Mouse (Mus musculus) gastrocnemius, adult 8-10 months (tissue): Measurements from ENCODE around the gene Ank. TPM values are rescaled to one million over a fixed set of nuclear protein-coding genes. Genes with fewer than 3 reads are reported as not detected.
"Not testable (repeated sequence)": the region's sequence is repeated elsewhere in the genome, so short reads cannot be mapped to it uniquely, and the experiment has no call there.

ENCODE experiments used
- DNase-seq, 2 experiments: peaks; one replicate each; pipeline ENCODE4 v3.0.0; 2022; ENCODE audit warnings: low spot score in 2 of 2
- total RNA-seq, 4 experiments: library from RNA; stranded (reverse); gene quantifications; 2 replicates each; pipeline ENCODE4 v1.2.4; 2022

Ank gene
- total RNA-seq, 4 experiments from 2014 or later: 126 to 164 (median 145) TPM

- no peak for DNase-seq
Observed at GRCm38 (mm10) chr15:27467081-27467491, 609 bp downstream of the Ank start.

GRCm38 (mm10) chr15:27467641-27468040, 1.2 kb downstream of the Ank start:
- no peak for DNase-seq

GRCm38 (mm10) chr15:27468822-27469488, 2.5 kb downstream of the Ank start:
- no peak for DNase-seq

- not testable (repeated sequence) for DNase-seq
Observed at GRCm38 (mm10) chr15:27470346-27470745, 3.9 kb downstream of the Ank start.

- no peak for DNase-seq
Observed at GRCm38 (mm10) chr15:27472315-27472714, 5.8 kb downstream of the Ank start.

- peak in 1 of 2 experiments; percentile 33 for DNase-seq
Observed at GRCm38 (mm10) chr15:27475988-27476387, 9.5 kb downstream of the Ank start.

GRCm38 (mm10) chr15:27476671-27477070, 10.2 kb downstream of the Ank start:
- no peak for DNase-seq

- no peak for DNase-seq
Observed at GRCm38 (mm10) chr15:27477159-27477558, 10.7 kb downstream of the Ank start.

GRCm38 (mm10) chr15:27477630-27478029, 11.2 kb downstream of the Ank start:
- DNase-seq: peak; percentile 26 to 28

GRCm38 (mm10) chr15:27480333-27481015, 14.0 kb downstream of the Ank start:
- no peak for DNase-seq

- no peak for DNase-seq
Observed at GRCm38 (mm10) chr15:27481956-27482355, 15.5 kb downstream of the Ank start.

- DNase-seq: no peak
Observed at GRCm38 (mm10) chr15:27483183-27483582, 16.7 kb downstream of the Ank start.

- DNase-seq: no peak
Observed at GRCm38 (mm10) chr15:27485567-27486278, 19.2 kb downstream of the Ank start.

GRCm38 (mm10) chr15:27486279-27486618, 19.8 kb downstream of the Ank start:
- no peak for DNase-seq

- no peak for DNase-seq
Observed at GRCm38 (mm10) chr15:27487059-27487458, 20.6 kb downstream of the Ank start.

GRCm38 (mm10) chr15:27488042-27488441, 21.6 kb downstream of the Ank start:
- DNase-seq: no peak

GRCm38 (mm10) chr15:27490676-27491075, 24.2 kb downstream of the Ank start:
- no peak for DNase-seq

- no peak for DNase-seq
Observed at GRCm38 (mm10) chr15:27491425-27492070, 25.1 kb downstream of the Ank start.

- DNase-seq: no peak
Observed at GRCm38 (mm10) chr15:27492156-27492555, 25.7 kb downstream of the Ank start.

GRCm38 (mm10) chr15:27492734-27493133, 26.3 kb downstream of the Ank start:
- DNase-seq: no peak

GRCm38 (mm10) chr15:27493516-27493915, 27.0 kb downstream of the Ank start:
- no peak for DNase-seq

- DNase-seq: no peak
Observed at GRCm38 (mm10) chr15:27495981-27496401, 29.5 kb downstream of the Ank start.
